Mouse (Mus musculus) hindbrain, embryonic 12.5 days (tissue): ENCODE measurements around the gene Ank3. TPM values are rescaled to one million over a fixed set of nuclear protein-coding genes. Genes with fewer than 3 reads are reported as not detected.

Experiments
- ATAC-seq: fragments of 200-750 bp; cut with Nextera tagmentation; 2 replicates; pipeline ENCODE4 v1.8.0; 2017; ENCODE audit warnings: moderate TSS enrichment; ENCODE audit not compliant: low FRiP score
- H3K27ac ChIP-seq: fragments of 300-500 bp; sonication (generic); 2 replicates; pipeline ENCODE4 v1.5.1; 2016; ENCODE audit warnings: mild to moderate bottlenecking
- H3K27me3 ChIP-seq: fragments of 300-500 bp; sonication (generic); 2 replicates; pipeline ENCODE4 v1.6.1; 2016; ENCODE audit warnings: mild to moderate bottlenecking
- H3K36me3 ChIP-seq: fragments of 300-500 bp; sonication (generic); 2 replicates; pipeline ENCODE4 v1.6.1; 2016; ENCODE audit warnings: mild to moderate bottlenecking
- H3K4me1 ChIP-seq: fragments of 300-500 bp; sonication (generic); 2 replicates; pipeline ENCODE4 v1.6.1; 2016
- H3K4me2 ChIP-seq: fragments of 300-500 bp; sonication (generic); replicated peaks from 2 replicates; pipeline ENCODE4 v1.6.1; 2016; ENCODE audit warnings: mild to moderate bottlenecking
- H3K4me3 ChIP-seq: fragments of 300-500 bp; sonication (generic); 2 replicates; pipeline ENCODE4 v1.5.1; 2016; ENCODE audit warnings: mild to moderate bottlenecking
- H3K9ac ChIP-seq: fragments of 300-500 bp; sonication (generic); 2 replicates; pipeline ENCODE4 v1.6.1; 2016; ENCODE audit warnings: mild to moderate bottlenecking, moderate library complexity
- H3K9me3 ChIP-seq: fragments of 300-500 bp; sonication (generic); replicated peaks from 2 replicates; pipeline ENCODE4 v1.6.1; 2016; ENCODE audit warnings: mild to moderate bottlenecking
- WGBS: fragments of 180-500 bp; shearing (Covaris S2); methylation state at CpG from one replicate; pipeline ENCODE4 v1.1.7; 2016; 5-methylcytosine and 5-hydroxymethylcytosine counted together
- polyA plus RNA-seq: library from polyadenylated mRNA; unstranded; fragments of >200 nt; fragmentation: Nextera tagmentation; extraction: Ambion mirVana; gene quantifications from 2 replicates; pipeline ENCODE4 v1.2.1, GENCODE M21; 2016

The Ank3 gene
- polyA plus RNA-seq, 1 experiment from 2014 or later = 91.0 TPM

GRCm38 (mm10) chr10:69923801-69924200, 525.2 kb downstream of the Ank3 start:
- H3K4me3 ChIP-seq = no peak overlapping the region
- ATAC-seq = no peak
- WGBS = 15% methylated on average over 8 of the region's 8 CpGs

GRCm38 (mm10) chr10:69924321-69924720, 525.7 kb downstream of the Ank3 start:
- ATAC-seq = peak; percentile 31; the same call in 1 of the 2 replicates
- H3K27me3 ChIP-seq = no peaks in the 10 kb centered on the region
- no peak overlapping the region for H3K9ac ChIP-seq
- H3K9me3 ChIP-seq = no peaks in the 10 kb centered on the region
- peaks cover 36% of the 10 kb centered on the region for H3K4me1 ChIP-seq
- 3% methylated on average over 11 of the region's 11 CpGs for WGBS
- H3K36me3 ChIP-seq = 0 out of 2 replicates have a peak, but pooled peaks cover 4% of the 10 kb centered on the region
- no peak overlapping the region for H3K27ac ChIP-seq
- peak overlapping the region; percentile 48 for H3K4me2 ChIP-seq
- H3K4me3 ChIP-seq = no peak overlapping the region

More at GRCm38 (mm10) chr10:69923801-69924200, 525.2 kb downstream of the Ank3 start:
- Histone ChIP-seq H3K9ac (no peak overlapping the region), H3K36me3 (0 out of 2 replicates have a peak, but pooled peaks cover 4% of the 10 kb centered on the region), H3K4me2 (no peak overlapping the region), H3K9me3 (no peaks in the 10 kb centered on the region), H3K27me3 (no peaks in the 10 kb centered on the region), H3K4me1 (peaks cover 36% of the 10 kb centered on the region), H3K27ac (no peak overlapping the region)

GRCm38 (mm10) chr10:69924845-69925244, 526.3 kb downstream of the Ank3 start:
- H3K4me3 ChIP-seq = no peak overlapping the region
- ATAC-seq = 0 out of 2 replicates have a peak, but pooled peaks have one; percentile 11
- H3K27me3 ChIP-seq = no peaks in the 10 kb centered on the region
- H3K36me3 ChIP-seq = 0 out of 2 replicates have a peak, but pooled peaks cover 4% of the 10 kb centered on the region
- H3K9me3 ChIP-seq = no peaks in the 10 kb centered on the region
- peaks cover 36% of the 10 kb centered on the region for H3K4me1 ChIP-seq
- H3K9ac ChIP-seq = no peak overlapping the region
- H3K27ac ChIP-seq = no peak overlapping the region
- peak overlapping the region; percentile 48 for H3K4me2 ChIP-seq
- 3% methylated on average over 14 of the region's 14 CpGs for WGBS

GRCm38 (mm10) chr10:69925285-69926157, 526.9 kb downstream of the Ank3 start:
- H3K4me3 ChIP-seq = peak overlapping the region; percentile 17
- H3K36me3 ChIP-seq = 0 out of 2 replicates have a peak, but pooled peaks cover 3% of the 10 kb centered on the region
- ATAC-seq = peak; percentile 49; the same call in 1 of the 2 replicates
- H3K4me2 ChIP-seq = peak overlapping the region; percentile 48
- no peak overlapping the region for H3K9ac ChIP-seq
- no peaks in the 10 kb centered on the region for H3K27me3 ChIP-seq
- no peaks in the 10 kb centered on the region for H3K9me3 ChIP-seq
- H3K4me1 ChIP-seq = peaks cover 36% of the 10 kb centered on the region
- 1% methylated on average over 19 of the region's 19 CpGs for WGBS
- no peak overlapping the region for H3K27ac ChIP-seq

- H3K27me3 ChIP-seq = no peaks in the 10 kb centered on the region
- H3K4me1 ChIP-seq = peaks cover 36% of the 10 kb centered on the region
- no peak overlapping the region for H3K9ac ChIP-seq
- peak overlapping the region; percentile 48 for H3K4me2 ChIP-seq
- H3K36me3 ChIP-seq = peaks cover 3% of the 10 kb centered on the region; the same call in 1 of the 2 replicates
- 1% methylated on average over 11 of the region's 11 CpGs for WGBS
- no peak for ATAC-seq
- peak overlapping the region; percentile 18 for H3K4me3 ChIP-seq
- H3K27ac ChIP-seq = no peak overlapping the region
- no peaks in the 10 kb centered on the region for H3K9me3 ChIP-seq
Measured at GRCm38 (mm10) chr10:69926158-69926882, 527.7 kb downstream of the Ank3 start.

- WGBS = 4% methylated on average over 9 of the region's 9 CpGs
Measured at GRCm38 (mm10) chr10:69927012-69927411, 528.4 kb downstream of the Ank3 start.

GRCm38 (mm10) chr10:69928358-69928757, 529.8 kb downstream of the Ank3 start:
- WGBS = 46% methylated on average over 7 of the region's 7 CpGs
- H3K4me3 ChIP-seq = no peak overlapping the region
- no peaks in the 10 kb centered on the region for H3K27me3 ChIP-seq
- peaks cover 36% of the 10 kb centered on the region for H3K4me1 ChIP-seq
- H3K36me3 ChIP-seq = peaks cover 20% of the 10 kb centered on the region
- no peak overlapping the region for H3K9ac ChIP-seq
- no peak for ATAC-seq
- no peaks in the 10 kb centered on the region for H3K9me3 ChIP-seq
- no peak overlapping the region for H3K4me2 ChIP-seq
- H3K27ac ChIP-seq = no peak overlapping the region

More at GRCm38 (mm10) chr10:69927012-69927411, 528.4 kb downstream of the Ank3 start:
- Histone ChIP-seq H3K36me3 (peaks cover 8% of the 10 kb centered on the region), H3K9ac (no peak overlapping the region), H3K4me3 (peak overlapping the region; percentile 18), H3K4me1 (peaks cover 36% of the 10 kb centered on the region), H3K9me3 (no peaks in the 10 kb centered on the region), H3K4me2 (peak overlapping the region; percentile 48), H3K27ac (no peak overlapping the region), H3K27me3 (no peaks in the 10 kb centered on the region)
- ATAC-seq = no peak

- Histone ChIP-seq H3K27ac (no peak overlapping the region), H3K4me3 (no peak overlapping the region), H3K27me3 (no peaks in the 10 kb centered on the region), H3K9ac (no peak overlapping the region), H3K9me3 (no peaks in the 10 kb centered on the region), H3K4me2 (no peak overlapping the region), H3K4me1 (peaks cover 17% of the 10 kb centered on the region), H3K36me3 (peaks cover 31% of the 10 kb centered on the region)
- WGBS = 92% methylated on average over 8 of the region's 8 CpGs
- no peak for ATAC-seq
Measured at GRCm38 (mm10) chr10:69930503-69930902, 531.9 kb downstream of the Ank3 start.

- Histone ChIP-seq H3K36me3 (peaks cover 40% of the 10 kb centered on the region), H3K9ac (no peak overlapping the region), H3K27ac (no peak overlapping the region), H3K27me3 (no peaks in the 10 kb centered on the region), H3K4me3 (no peak overlapping the region), H3K9me3 (no peaks in the 10 kb centered on the region), H3K4me1 (no peaks in the 10 kb centered on the region), H3K4me2 (no peak overlapping the region)
- 93% methylated on average over 5 of the region's 5 CpGs for WGBS
- no peak for ATAC-seq
Measured at GRCm38 (mm10) chr10:69936443-69937067, 538.0 kb downstream of the Ank3 start.

- Histone ChIP-seq H3K4me1 (0 out of 2 replicates have a peak, but pooled peaks cover 2% of the 10 kb centered on the region), H3K36me3 (peaks cover 34% of the 10 kb centered on the region), H3K27ac (no peak overlapping the region), H3K9me3 (no peaks in the 10 kb centered on the region), H3K27me3 (no peaks in the 10 kb centered on the region), H3K9ac (no peak overlapping the region), H3K4me2 (no peak overlapping the region), H3K4me3 (no peak overlapping the region)
- 91% methylated on average over 7 of the region's 7 CpGs for WGBS
- no peak for ATAC-seq
Measured at GRCm38 (mm10) chr10:69937291-69937921, 538.8 kb downstream of the Ank3 start.

GRCm38 (mm10) chr10:69939144-69939543, 540.6 kb downstream of the Ank3 start:
- no peak for ATAC-seq
- H3K27ac ChIP-seq = no peak overlapping the region
- H3K4me1 ChIP-seq = peaks cover 13% of the 10 kb centered on the region
- H3K4me3 ChIP-seq = no peak overlapping the region
- no peaks in the 10 kb centered on the region for H3K9me3 ChIP-seq
- H3K4me2 ChIP-seq = no peak overlapping the region
- H3K27me3 ChIP-seq = no peaks in the 10 kb centered on the region
- 92% methylated on average over 7 of the region's 7 CpGs for WGBS
- H3K36me3 ChIP-seq = peaks cover 20% of the 10 kb centered on the region; the same call in 1 of the 2 replicates
- H3K9ac ChIP-seq = no peak overlapping the region
